Mouse (Mus musculus): Measurements from ENCODE around the gene Ctdspl. TPM values are rescaled to one million over a fixed set of nuclear protein-coding genes. Genes with fewer than 3 reads are reported as not detected.

The Ctdspl gene
- polyA plus RNA-seq (2016; fragmentation: Nextera tagmentation; extraction: Ambion mirVana), result 10.1 and 11.0 TPM in 2 replicates

- Histone ChIP-seq H3K27me3 (replicated peaks; ENCODE audit: low read depth, poor library complexity, severe bottlenecking) (peaks cover 21% of the 10 kb centered on the region; the same call in 1 of the 2 replicates), H3K36me3 (replicated peaks) (no peaks in the 10 kb centered on the region; the same call in 1 of the 2 replicates), H3K4me3 (peak within 1 kb of the TSS; percentile 89), H3K9me3 (no peaks in the 10 kb centered on the region), H3K4me1 (peaks cover 62% of the 10 kb centered on the region), H3K27ac (replicated peaks) (peak within 1 kb of the TSS; percentile 91)
- peak; percentile 80 for DNase-seq (ENCODE audit: low spot score)
- WGBS, result under 1% methylated on average over 64 of the region's 73 CpGs
Observed at GRCm38 (mm10) chr9:118926111-118926650, at the start of gene Ctdspl. TSS of gene Ctdspl (plus strand) at chr9:118926453.

- WGBS, result 88% methylated on average over 10 of the region's 10 CpGs
- H3K27me3 ChIP-seq (replicated peaks; ENCODE audit: low read depth, poor library complexity, severe bottlenecking), result no peaks in the 10 kb centered on the region
- no peaks in the 10 kb centered on the region; the same call in 1 of the 2 replicates for H3K9me3 ChIP-seq
- no peak for DNase-seq (ENCODE audit: low spot score)
- no peak overlapping the region for H3K27ac ChIP-seq (replicated peaks)
- peaks cover 59% of the 10 kb centered on the region for H3K36me3 ChIP-seq (replicated peaks)
- peaks cover 36% of the 10 kb centered on the region for H3K4me1 ChIP-seq
- H3K4me3 ChIP-seq, result no peak overlapping the region
Observed at GRCm38 (mm10) chr9:118876902-118877301, 49.4 kb upstream of the Ctdspl start.

- Histone ChIP-seq H3K36me3 (replicated peaks) (peaks cover 54% of the 10 kb centered on the region), H3K9me3 (no peaks in the 10 kb centered on the region; the same call in 1 of the 2 replicates), H3K4me1 (peaks cover 36% of the 10 kb centered on the region), H3K27me3 (replicated peaks; ENCODE audit: low read depth, poor library complexity, severe bottlenecking) (no peaks in the 10 kb centered on the region), H3K27ac (replicated peaks) (no peak overlapping the region), H3K4me3 (no peak overlapping the region)
- WGBS, result 80% methylated on average over 7 of the region's 7 CpGs
- no peak for DNase-seq (ENCODE audit: low spot score)
Observed at GRCm38 (mm10) chr9:118877365-118878008, 48.8 kb upstream of the Ctdspl start.

- Histone ChIP-seq H3K9me3 (no peaks in the 10 kb centered on the region; the same call in 1 of the 2 replicates), H3K36me3 (replicated peaks) (peaks cover 51% of the 10 kb centered on the region), H3K4me1 (peaks cover 29% of the 10 kb centered on the region), H3K27ac (replicated peaks) (no peak overlapping the region), H3K27me3 (replicated peaks; ENCODE audit: low read depth, poor library complexity, severe bottlenecking) (no peaks in the 10 kb centered on the region), H3K4me3 (no peak overlapping the region)
- WGBS, result 89% methylated on average over 11 of the region's 11 CpGs
- DNase-seq (ENCODE audit: low spot score), result no peak
Observed at GRCm38 (mm10) chr9:118878596-118878995, 47.7 kb upstream of the Ctdspl start.

- DNase-seq (ENCODE audit: low spot score), result no peak
- peaks cover 40% of the 10 kb centered on the region for H3K36me3 ChIP-seq (replicated peaks)
- no peak overlapping the region for H3K27ac ChIP-seq (replicated peaks)
- no peaks in the 10 kb centered on the region for H3K27me3 ChIP-seq (replicated peaks; ENCODE audit: low read depth, poor library complexity, severe bottlenecking)
- no peak overlapping the region for H3K4me3 ChIP-seq
- no peaks in the 10 kb centered on the region for H3K9me3 ChIP-seq
- 81% methylated on average over 7 of the region's 7 CpGs for WGBS
- peaks cover 8% of the 10 kb centered on the region for H3K4me1 ChIP-seq
Observed at GRCm38 (mm10) chr9:118881281-118881945, 44.8 kb upstream of the Ctdspl start.

GRCm38 (mm10) chr9:118881946-118882284 is 44.3 kb upstream of the Ctdspl start:
- no peaks in the 10 kb centered on the region for H3K27me3 ChIP-seq (replicated peaks; ENCODE audit: low read depth, poor library complexity, severe bottlenecking)
- DNase-seq (ENCODE audit: low spot score), result no peak
- WGBS, result 91% methylated on average over 6 of the region's 6 CpGs
- no peaks in the 10 kb centered on the region for H3K9me3 ChIP-seq
- peaks cover 3% of the 10 kb centered on the region for H3K4me1 ChIP-seq
- H3K36me3 ChIP-seq (replicated peaks), result peaks cover 37% of the 10 kb centered on the region
- no peak overlapping the region for H3K4me3 ChIP-seq
- no peak overlapping the region for H3K27ac ChIP-seq (replicated peaks)

GRCm38 (mm10) chr9:118883150-118883549 is 43.1 kb upstream of the Ctdspl start:
- no peak for DNase-seq (ENCODE audit: low spot score)
- Histone ChIP-seq H3K9me3 (no peaks in the 10 kb centered on the region), H3K4me3 (no peak overlapping the region), H3K4me1 (no peaks in the 10 kb centered on the region; the same call in 1 of the 2 replicates), H3K27me3 (replicated peaks; ENCODE audit: low read depth, poor library complexity, severe bottlenecking) (no peaks in the 10 kb centered on the region), H3K36me3 (replicated peaks) (peaks cover 39% of the 10 kb centered on the region), H3K27ac (replicated peaks) (no peak overlapping the region)
- WGBS, result 91% methylated on average over 7 of the region's 7 CpGs

GRCm38 (mm10) chr9:118885785-118886184 is 40.5 kb upstream of the Ctdspl start:
- no peak for DNase-seq (ENCODE audit: low spot score)
- 80% methylated on average over 6 of the region's 6 CpGs for WGBS

GRCm38 (mm10) chr9:118887201-118887600 is 39.1 kb upstream of the Ctdspl start:
- no peak overlapping the region for H3K4me3 ChIP-seq
- DNase-seq (ENCODE audit: low spot score), result no peak
- H3K27ac ChIP-seq (replicated peaks), result no peak overlapping the region
- H3K36me3 ChIP-seq (replicated peaks), result peaks cover 22% of the 10 kb centered on the region
- WGBS, result 91% methylated on average over 7 of the region's 7 CpGs
- peaks cover 29% of the 10 kb centered on the region for H3K4me1 ChIP-seq
- no peaks in the 10 kb centered on the region for H3K27me3 ChIP-seq (replicated peaks; ENCODE audit: low read depth, poor library complexity, severe bottlenecking)
- no peaks in the 10 kb centered on the region for H3K9me3 ChIP-seq

More at GRCm38 (mm10) chr9:118885785-118886184, 40.5 kb upstream of the Ctdspl start:
- H3K27me3 ChIP-seq (replicated peaks; ENCODE audit: low read depth, poor library complexity, severe bottlenecking), result no peaks in the 10 kb centered on the region
- H3K36me3 ChIP-seq (replicated peaks), result peaks cover 26% of the 10 kb centered on the region
- no peak overlapping the region for H3K4me3 ChIP-seq
- H3K4me1 ChIP-seq, result peaks cover 15% of the 10 kb centered on the region
- no peak overlapping the region for H3K27ac ChIP-seq (replicated peaks)
- no peaks in the 10 kb centered on the region for H3K9me3 ChIP-seq

GRCm38 (mm10) chr9:118887734-118888133 is 38.5 kb upstream of the Ctdspl start:
- H3K9me3 ChIP-seq, result no peaks in the 10 kb centered on the region
- 91% methylated on average over 8 of the region's 8 CpGs for WGBS
- H3K36me3 ChIP-seq (replicated peaks), result peaks cover 26% of the 10 kb centered on the region
- no peak overlapping the region for H3K27ac ChIP-seq (replicated peaks)
- DNase-seq (ENCODE audit: low spot score), result no peak
- no peak overlapping the region for H3K4me3 ChIP-seq
- H3K4me1 ChIP-seq, result peaks cover 33% of the 10 kb centered on the region
- no peaks in the 10 kb centered on the region for H3K27me3 ChIP-seq (replicated peaks; ENCODE audit: low read depth, poor library complexity, severe bottlenecking)

GRCm38 (mm10) chr9:118890149-118890548 is 36.1 kb upstream of the Ctdspl start:
- Histone ChIP-seq H3K27me3 (replicated peaks; ENCODE audit: low read depth, poor library complexity, severe bottlenecking) (no peaks in the 10 kb centered on the region), H3K27ac (replicated peaks) (no peak overlapping the region), H3K4me3 (no peak overlapping the region), H3K36me3 (replicated peaks) (peaks cover 27% of the 10 kb centered on the region), H3K9me3 (no peaks in the 10 kb centered on the region), H3K4me1 (peaks cover 33% of the 10 kb centered on the region)
- WGBS, result 95% methylated on average over 4 of the region's 4 CpGs
- no peak for DNase-seq (ENCODE audit: low spot score)

GRCm38 (mm10) chr9:118890645-118891044 is 35.6 kb upstream of the Ctdspl start:
- Histone ChIP-seq H3K4me1 (peaks cover 33% of the 10 kb centered on the region), H3K27me3 (replicated peaks; ENCODE audit: low read depth, poor library complexity, severe bottlenecking) (no peaks in the 10 kb centered on the region), H3K27ac (replicated peaks) (peak overlapping the region; percentile 78; the same call in 1 of the 2 replicates), H3K4me3 (no peak overlapping the region), H3K36me3 (replicated peaks) (peaks cover 27% of the 10 kb centered on the region), H3K9me3 (no peaks in the 10 kb centered on the region)
- DNase-seq (ENCODE audit: low spot score), result no peak
- 60% methylated on average over 2 of the region's 2 CpGs for WGBS

- no peak for DNase-seq (ENCODE audit: low spot score)
- Histone ChIP-seq H3K27ac (replicated peaks) (peak overlapping the region; percentile 78), H3K27me3 (replicated peaks; ENCODE audit: low read depth, poor library complexity, severe bottlenecking) (no peaks in the 10 kb centered on the region), H3K4me3 (no peak overlapping the region), H3K36me3 (replicated peaks) (peaks cover 27% of the 10 kb centered on the region), H3K9me3 (no peaks in the 10 kb centered on the region), H3K4me1 (peaks cover 33% of the 10 kb centered on the region)
- 85% methylated on average over 6 of the region's 6 CpGs for WGBS
Observed at GRCm38 (mm10) chr9:118891068-118891467, 35.2 kb upstream of the Ctdspl start.

Measured in embryonic facial prominence, embryonic 10.5 days (tissue).